Mouse (Mus musculus): ENCODE results near the gene D17Wsu92e. TPM values are rescaled to one million over a fixed set of nuclear protein-coding genes. Genes with fewer than 3 reads are reported as not detected.
A peak's percentile ranks its signal among the peaks of the same experiment; 100 is the strongest.

Gene D17Wsu92e
- total and polyA plus RNA-seq, 3 experiments: 34.9 to 70.8 (median 44.2) TPM

DNA sequence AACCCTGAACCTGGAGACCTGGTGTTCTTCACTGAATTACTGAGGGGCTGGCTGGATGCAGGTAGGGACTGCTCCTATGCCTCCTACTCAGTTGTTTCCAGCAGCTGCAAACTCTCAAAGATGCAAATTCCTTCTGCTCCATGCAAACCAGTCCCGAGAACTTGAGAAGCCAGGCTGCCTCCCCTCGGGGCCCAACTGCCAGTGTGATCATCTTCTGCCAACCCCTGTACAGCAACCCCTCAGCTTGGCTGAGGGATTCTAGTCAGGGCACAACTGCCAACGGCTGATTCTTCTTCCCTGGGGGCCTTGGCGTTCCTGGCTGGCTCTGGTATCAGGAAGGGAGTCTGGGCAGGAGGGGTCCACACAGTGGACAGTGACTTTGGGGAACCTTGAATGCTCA, 74.0 kb downstream of the D17Wsu92e start:
- Histone ChIP-seq H3K36me3 (replicated peaks in 1 of 2; ENCODE audit: control insufficient read depth in 1 of 2, insufficient read depth in 1 of 2, low read length in 1 of 2) (peaks cover 8 to 50% of the 10 kb centered on the region in 2 experiments), H3K9me3 (replicated peaks; ENCODE audit: low read length) (no peaks in the 10 kb centered on the region), H3K27ac (ENCODE audit: insufficient read depth, low read depth) (no peak overlapping the region), H3K4me3 (replicated peaks in 1 of 3; ENCODE audit: low read depth in 2 of 3, low read length in 2 of 3, poor library complexity in 1 of 3) (no peak overlapping the region), H3K4me1 (ENCODE audit: control insufficient read depth in 1 of 2, insufficient read depth in 2 of 2) (peaks cover 4 to 24% of the 10 kb centered on the region in 2 experiments; a peak in 2 of 4 replicates), H3K27me3 (replicated peaks) (no peaks in the 10 kb centered on the region), H3K79me2 (replicated peaks; ENCODE audit: control insufficient read depth, extremely low read depth, insufficient read depth, poor library complexity, severe bottlenecking) (no peaks in the 10 kb centered on the region), H3K9ac (ENCODE audit: insufficient read depth, low read depth) (no peak overlapping the region), H3K4me2 (ENCODE audit: insufficient read depth, low read depth, poor library complexity, severe bottlenecking) (no peak overlapping the region)
- DNase-seq (ENCODE audit: extremely low read depth): peak; percentile 45
- dilution Hi-C loops (cut with MboI; ENCODE audit: extremely low pct_ligation_motif_present, extremely low pct_unique_long_range_greater_than_20kb, low sequenced_read_pairs) (no loop called here), in situ Hi-C loops (cut with MboI; ENCODE audit: low pct_ligation_motif_present, low pct_unique_long_range_greater_than_20kb, low sequenced_read_pairs) (no loop called here)
- no peak for TF ChIP-seq CHD1 (IDR thresholded peaks at IDR 0.05; ENCODE audit: low read depth, low read length)
- TF ChIP-seq BHLHE40 (IDR thresholded peaks at IDR 0.05; ENCODE audit: low read depth, low read length): no peak
- TF ChIP-seq POLR2AphosphoS2 (IDR thresholded peaks at IDR 0.05; ENCODE audit: low read depth, low read length): no peak
- TF ChIP-seq ZKSCAN1 (IDR thresholded peaks at IDR 0.05; ENCODE audit: borderline replicate concordance, low read depth, low read length): no peak
- TF ChIP-seq TCF12 (IDR thresholded peaks at IDR 0.05; ENCODE audit: low read depth, low read length): no peak
- TF ChIP-seq MYC (IDR thresholded peaks at IDR 0.05; ENCODE audit: low read depth, low read length): no peak
- no peak for TF ChIP-seq JUN (IDR thresholded peaks at IDR 0.05; ENCODE audit: insufficient read depth, low read depth, low read length)
- no peak for TF ChIP-seq CHD2 (IDR thresholded peaks at IDR 0.05; ENCODE audit: low read length)
- TF ChIP-seq CTCF (conservative IDR thresholded peaks at IDR 0.05 in 1 of 2, IDR thresholded peaks at IDR 0.05 in 1 of 2; ENCODE audit: low read depth in 2 of 2, low read length in 2 of 2): no peak
- TF ChIP-seq RAD21 (IDR thresholded peaks at IDR 0.05; ENCODE audit: low read depth, low read length): no peak
- no peak for TF ChIP-seq UBTF (IDR thresholded peaks at IDR 0.05; ENCODE audit: low read depth, low read length)
- TF ChIP-seq JUND (conservative IDR thresholded peaks at IDR 0.05; ENCODE audit: low read depth, low read length): no peak
- no peak for TF ChIP-seq NRF1 (IDR thresholded peaks at IDR 0.05; ENCODE audit: low read depth, low read length)
- no peak for TF ChIP-seq ZC3H11A (IDR thresholded peaks at IDR 0.05; ENCODE audit: low read depth, low read length)
- no peak for TF ChIP-seq ZNF384 (IDR thresholded peaks at IDR 0.05; ENCODE audit: low read depth, low read length)
- TF ChIP-seq POLR2A (IDR thresholded peaks at IDR 0.05; ENCODE audit: low read depth, low read length): no peak
- no peak for TF ChIP-seq ZMIZ1 (IDR thresholded peaks at IDR 0.05; ENCODE audit: low read depth, low read length)
- TF ChIP-seq MXI1 (IDR thresholded peaks at IDR 0.05; ENCODE audit: low read depth, low read length): no peak
- no peak for TF ChIP-seq GABPA (IDR thresholded peaks at IDR 0.05; ENCODE audit: insufficient replicate concordance, low read depth, low read length)
- no peak for TF ChIP-seq MEF2A (IDR thresholded peaks at IDR 0.05; ENCODE audit: borderline replicate concordance, low read depth, low read length)

DNA sequence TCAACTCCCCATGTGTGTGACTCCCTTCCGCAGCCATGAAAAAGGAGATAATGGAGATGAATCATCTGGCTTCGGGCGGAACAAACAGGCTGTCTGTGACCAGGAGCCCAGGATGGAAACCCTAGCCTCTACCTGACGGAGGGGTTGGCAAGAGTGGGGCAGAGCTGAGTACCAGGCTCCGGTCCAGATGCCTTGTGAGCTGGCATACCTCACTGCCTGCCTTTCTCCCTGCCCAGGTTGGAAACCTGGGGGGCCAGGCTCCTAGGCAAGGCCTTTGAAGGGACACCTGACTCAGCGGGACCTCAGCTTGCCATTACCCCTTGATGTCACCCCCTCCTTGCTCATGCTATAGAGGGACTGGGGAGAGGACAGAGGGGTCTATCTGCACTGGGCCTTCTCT, 79.5 kb downstream of the D17Wsu92e start:
- dilution Hi-C loops (cut with MboI; ENCODE audit: extremely low pct_ligation_motif_present, extremely low pct_unique_long_range_greater_than_20kb, low sequenced_read_pairs): no loop called here

More for the DNA sequence above, 79.5 kb downstream of the D17Wsu92e start:
- Histone ChIP-seq H3K4me3 (replicated peaks in 1 of 3; ENCODE audit: low read depth in 2 of 3, low read length in 2 of 3, poor library complexity in 1 of 3) (no peak overlapping the region), H3K36me3 (replicated peaks in 1 of 2; ENCODE audit: control insufficient read depth in 1 of 2, insufficient read depth in 1 of 2, low read length in 1 of 2) (peaks cover 0 to 2% of the 10 kb centered on the region in 2 experiments), H3K27me3 (replicated peaks) (no peaks in the 10 kb centered on the region), H3K79me2 (replicated peaks; ENCODE audit: control insufficient read depth, extremely low read depth, insufficient read depth, poor library complexity, severe bottlenecking) (no peaks in the 10 kb centered on the region), H3K27ac (ENCODE audit: insufficient read depth, low read depth) (no peak overlapping the region), H3K9ac (ENCODE audit: insufficient read depth, low read depth) (no peak overlapping the region), H3K9me3 (replicated peaks; ENCODE audit: low read length) (no peaks in the 10 kb centered on the region), H3K4me2 (ENCODE audit: insufficient read depth, low read depth, poor library complexity, severe bottlenecking) (no peak overlapping the region), H3K4me1 (ENCODE audit: control insufficient read depth in 1 of 2, insufficient read depth in 2 of 2) (peaks cover under 1 to 3% of the 10 kb centered on the region in 2 experiments; a peak in 2 of 4 replicates)
- in situ Hi-C loops (cut with MboI; ENCODE audit: low pct_ligation_motif_present, low pct_unique_long_range_greater_than_20kb, low sequenced_read_pairs): no loop called here
- TF ChIP-seq CHD1 (IDR thresholded peaks at IDR 0.05; ENCODE audit: low read depth, low read length) (no peak), MAZ (IDR thresholded peaks at IDR 0.05; ENCODE audit: low read depth, low read length) (no peak), GABPA (IDR thresholded peaks at IDR 0.05; ENCODE audit: insufficient replicate concordance, low read depth, low read length) (no peak), MEF2A (IDR thresholded peaks at IDR 0.05; ENCODE audit: borderline replicate concordance, low read depth, low read length) (no peak), ZNF384 (IDR thresholded peaks at IDR 0.05; ENCODE audit: low read depth, low read length) (no peak), UBTF (IDR thresholded peaks at IDR 0.05; ENCODE audit: low read depth, low read length) (no peak), MAX (IDR thresholded peaks at IDR 0.05; ENCODE audit: low read length) (no peak), NELFE (IDR thresholded peaks at IDR 0.05; ENCODE audit: low read depth, low read length) (no peak), USF1 (IDR thresholded peaks at IDR 0.05; ENCODE audit: low read depth, low read length) (no peak), NRF1 (IDR thresholded peaks at IDR 0.05; ENCODE audit: low read depth, low read length) (no peak), MXI1 (IDR thresholded peaks at IDR 0.05; ENCODE audit: low read depth, low read length) (no peak), MAFK (IDR thresholded peaks at IDR 0.05; ENCODE audit: insufficient replicate concordance, low read length) (no peak), EP300 (IDR thresholded peaks at IDR 0.05; ENCODE audit: low read length) (no peak), ETS1 (conservative IDR thresholded peaks at IDR 0.05; ENCODE audit: low read depth, low read length) (no peak)
- DNase-seq (ENCODE audit: extremely low read depth): no peak

Data from CH12.LX (cell line).